In genomic region chr4:62477542-62478244, GRCm38 (mm10) we compare ENCODE assay signal across 14 mouse cellular contexts. TPM values are rescaled to one million over a fixed set of nuclear protein-coding genes. Genes with fewer than 3 reads are reported as not detected.
"Had no signal": no experiment of that assay in that cellular context is flagged by ENCODE, and none has a peak within 500 bp of the region (broad histone marks: within the 10 kb centered on the region; RNA-seq: fewer than 3 reads in every experiment).

No protein-coding gene starts in this region.

- H3K9me3 ChIP-seq: limb, embryonic 10.5 days; liver, embryonic 15.5 days; midbrain, embryonic 12.5 days; neural tube, embryonic 13.5 days had no signal

- H3K4me2 ChIP-seq: hindbrain, embryonic 14.5 days; liver, embryonic 11.5 days; liver, embryonic 15.5 days; midbrain, embryonic 12.5 days; neural tube, embryonic 13.5 days had no signal

- H3K4me3 ChIP-seq: left cerebral cortex, adult 2 months; limb, embryonic 10.5 days; liver, embryonic 15.5 days; midbrain, embryonic 12.5 days; neural tube, embryonic 13.5 days had no signal

- H3K27ac ChIP-seq: hindbrain, embryonic 14.5 days; kidney, postnatal 0 days; left cerebral cortex, adult 2 months; limb, embryonic 10.5 days; liver, embryonic 15.5 days; midbrain, embryonic 12.5 days; neural tube, embryonic 13.5 days had no signal

- DNase-seq: kidney, adult 18-20 months; right cerebral cortex, postnatal 14 days; thymus, adult 2 months; thymus, postnatal 25 days had no signal

- ATAC-seq: midbrain, embryonic 16.5 days had no signal

- H3K36me3 ChIP-seq: limb, embryonic 10.5 days; liver, embryonic 15.5 days; midbrain, embryonic 12.5 days; neural tube, embryonic 13.5 days had no signal

- H3K9ac ChIP-seq: hindbrain, embryonic 14.5 days; liver, embryonic 15.5 days; midbrain, embryonic 12.5 days; neural tube, embryonic 13.5 days had no signal

RNA-seq across cellular contexts. Expression of gene Rnf183, which starts 42.6 kb away (rescaled TPM):
- polyA plus RNA-seq: hindbrain, embryonic 14.5 days; limb, embryonic 10.5 days; liver, embryonic 11.5 days; liver, embryonic 15.5 days; spleen, adult 2 months had no signal
